8 mouse cellular contexts compared by ENCODE assay signal in genomic region chr1:82641316-82641987, GRCm38 (mm10). TPM values are rescaled to one million over a fixed set of nuclear protein-coding genes. Genes with fewer than 3 reads are reported as not detected.
DNase-seq lines count a peak whose midpoint lies in the region; ATAC-seq lines count a peak whose summit lies in the region.

No protein-coding gene starts in this region.

- no peak overlapping the region for H3K27ac ChIP-seq in embryonic facial prominence, embryonic 13.5 days
- no peak overlapping the region for H3K27ac ChIP-seq in heart, embryonic 11.5 days (ENCODE audit: low read depth, low read length)
- H3K27ac ChIP-seq in liver, embryonic 12.5 days: no peak overlapping the region
- no peak overlapping the region for H3K27ac ChIP-seq in neural tube, embryonic 12.5 days

- no peaks in the 10 kb centered on the region for H3K36me3 ChIP-seq in embryonic facial prominence, embryonic 13.5 days
- H3K36me3 ChIP-seq in heart, embryonic 11.5 days (ENCODE audit: control insufficient read depth, insufficient read depth, low read length): no peaks in the 10 kb centered on the region
- H3K36me3 ChIP-seq in liver, embryonic 12.5 days: no peaks in the 10 kb centered on the region
- H3K36me3 ChIP-seq in neural tube, embryonic 12.5 days: no peaks in the 10 kb centered on the region

- H3K27me3 ChIP-seq in embryonic facial prominence, embryonic 13.5 days: no peaks in the 10 kb centered on the region
- H3K27me3 ChIP-seq in heart, embryonic 11.5 days (ENCODE audit: control insufficient read depth, insufficient read depth, low read length): no peaks in the 10 kb centered on the region
- H3K27me3 ChIP-seq in liver, embryonic 12.5 days (replicated peaks): no peaks in the 10 kb centered on the region; the same call in 1 of the 2 replicates
- H3K27me3 ChIP-seq in neural tube, embryonic 12.5 days (replicated peaks): no peaks in the 10 kb centered on the region

- WGBS in embryonic facial prominence, embryonic 13.5 days: 36% methylated on average over 18 of the region's 18 CpGs
- 34% methylated on average over 18 of the region's 18 CpGs for WGBS in heart, embryonic 11.5 days (ENCODE audit: insufficient replicate concordance)
- 29% methylated on average over 18 of the region's 18 CpGs for WGBS in liver, embryonic 12.5 days (ENCODE audit: insufficient replicate concordance)
- WGBS in neural tube, embryonic 12.5 days: 38% methylated on average over 18 of the region's 18 CpGs

- no peak for ATAC-seq in embryonic facial prominence, embryonic 13.5 days (ENCODE audit: insufficient number of reproducible peaks, insufficient read depth, low FRiP score, low TSS enrichment, low read depth)
- ATAC-seq in heart, embryonic 11.5 days (replicated peaks; ENCODE audit: insufficient number of reproducible peaks, low FRiP score, low TSS enrichment): no peak
- no peak for ATAC-seq in liver, embryonic 12.5 days
- ATAC-seq in neural tube, embryonic 12.5 days (ENCODE audit: low FRiP score, low read depth): peak; percentile 25; the same call in 1 of the 2 replicates

- no peaks in the 10 kb centered on the region for H3K4me1 ChIP-seq in embryonic facial prominence, embryonic 13.5 days
- no peaks in the 10 kb centered on the region for H3K4me1 ChIP-seq in heart, embryonic 11.5 days (ENCODE audit: control insufficient read depth, insufficient read depth, low read length)
- H3K4me1 ChIP-seq in liver, embryonic 12.5 days: peaks cover 22% of the 10 kb centered on the region
- H3K4me1 ChIP-seq in neural tube, embryonic 12.5 days: no peaks in the 10 kb centered on the region

- 0 out of 2 replicates have a peak overlapping the region, but pooled peaks have one; percentile 44 for H3K9ac ChIP-seq in embryonic facial prominence, embryonic 13.5 days
- 0 out of 2 replicates have a peak overlapping the region, but pooled peaks have one; percentile 12 for H3K9ac ChIP-seq in heart, embryonic 11.5 days (ENCODE audit: low read depth, low read length)
- peak overlapping the region; percentile 39 for H3K9ac ChIP-seq in liver, embryonic 12.5 days
- no peak overlapping the region for H3K9ac ChIP-seq in neural tube, embryonic 12.5 days

- peak overlapping the region; percentile 25 for H3K4me3 ChIP-seq in embryonic facial prominence, embryonic 13.5 days
- peak overlapping the region; percentile 27; the same call in 1 of the 2 replicates for H3K4me3 ChIP-seq in heart, embryonic 11.5 days (ENCODE audit: low read depth, low read length)
- peak overlapping the region; percentile 46 for H3K4me3 ChIP-seq in liver, embryonic 12.5 days
- H3K4me3 ChIP-seq in neural tube, embryonic 12.5 days: 0 out of 2 replicates have a peak overlapping the region, but pooled peaks have one; percentile 9

- peak; percentile 63 to 64 for DNase-seq in B cell, adult 2 months
- peak; percentile 80 to 87 for DNase-seq in adrenal gland, postnatal 36 days
- peak; percentile 84 for DNase-seq in kidney, postnatal 14 days
- DNase-seq in telencephalon, adult 2 months (ENCODE audit: low read depth, low spot score): peak; percentile 34

- H3K4me2 ChIP-seq in embryonic facial prominence, embryonic 13.5 days: peak overlapping the region; percentile 56
- H3K4me2 ChIP-seq in heart, embryonic 11.5 days: peak overlapping the region; percentile 58
- H3K4me2 ChIP-seq in liver, embryonic 12.5 days: peak overlapping the region; percentile 64
- H3K4me2 ChIP-seq in neural tube, embryonic 12.5 days (replicated peaks): peak overlapping the region; percentile 50

- H3K9me3 ChIP-seq in embryonic facial prominence, embryonic 13.5 days: no peaks in the 10 kb centered on the region
- no peaks in the 10 kb centered on the region for H3K9me3 ChIP-seq in heart, embryonic 11.5 days (replicated peaks; ENCODE audit: control insufficient read depth, low read length)
- no peaks in the 10 kb centered on the region for H3K9me3 ChIP-seq in liver, embryonic 12.5 days (replicated peaks)
- no peaks in the 10 kb centered on the region for H3K9me3 ChIP-seq in neural tube, embryonic 12.5 days

RNA-seq across cellular contexts. Expression of gene Col4a3, which starts 54.7 kb away (rescaled TPM):
- 1 to 10 TPM; 2.9 to 4.5 TPM for total RNA-seq in adrenal gland, postnatal 36 days (2021)
- polyA plus RNA-seq in embryonic facial prominence, embryonic 13.5 days (2015; fragmentation: Nextera tagmentation; extraction: Ambion mirVana): 0.03 and 0.06 TPM in 2 replicates
- 0.32 and 0.54 TPM in 2 replicates for polyA plus RNA-seq in heart, embryonic 11.5 days (2014; fragmentation: Nextera tagmentation; extraction: Ambion mirVana)
- polyA plus RNA-seq in liver, embryonic 12.5 days (2016; fragmentation: Nextera tagmentation; extraction: Ambion mirVana): 0.15 and 0.18 TPM in 2 replicates
- polyA plus RNA-seq in neural tube, embryonic 12.5 days (2016; fragmentation: Nextera tagmentation; extraction: Ambion mirVana): 0.23 and 0.24 TPM in 2 replicates

RNA-seq across cellular contexts. Expression of gene Col4a4, which starts 54.8 kb away (rescaled TPM):
- 1 to 10 TPM; 7.0 to 8.6 TPM for total RNA-seq in adrenal gland, postnatal 36 days (2021)
- polyA plus RNA-seq in embryonic facial prominence, embryonic 13.5 days (2015; fragmentation: Nextera tagmentation; extraction: Ambion mirVana): 0.08 and 0.10 TPM in 2 replicates
- polyA plus RNA-seq in heart, embryonic 11.5 days (2014; fragmentation: Nextera tagmentation; extraction: Ambion mirVana): 0.31 and 0.38 TPM in 2 replicates
- polyA plus RNA-seq in liver, embryonic 12.5 days (2016; fragmentation: Nextera tagmentation; extraction: Ambion mirVana): 0.02 and 0.05 TPM in 2 replicates
- 0.10 and 0.14 TPM in 2 replicates for polyA plus RNA-seq in neural tube, embryonic 12.5 days (2016; fragmentation: Nextera tagmentation; extraction: Ambion mirVana)

Comparison
In these comparisons a context has a peak if more than half of its experiments do, and no peak if none do; other contexts are left out.
1. DNase-seq: peak in every context shown above with its lines; median percentile 84 in kidney, postnatal 14 days; 84 in adrenal gland, postnatal 36 days; 64 in B cell, adult 2 months; 34 in telencephalon, adult 2 months.